Mouse (Mus musculus) frontal cortex, postnatal 14 days (tissue): ENCODE measurements around the gene Olfr648.

Experiments
- DNase-seq, 2 experiments: peaks; one replicate each; pipeline ENCODE4 v3.0.0; 2022; ENCODE audit warnings: low spot score in 2 of 2

Olfr648 gene

GRCm38 (mm10) chr7:104183292-104183691, at the start of gene Olfr648:
Gene Olfr648 (minus strand): TSS chr7:104183392.
- no peak for DNase-seq

- DNase-seq: no peak
Observed at GRCm38 (mm10) chr7:104231203-104231602, 48.0 kb upstream of the Olfr648 start.

GRCm38 (mm10) chr7:104218701-104219569, 35.7 kb upstream of the Olfr648 start, which contains the start of gene Trim6:
Gene Trim6 (plus strand): TSS chr7:104218793.
- DNase-seq: peak in 1 of 2 experiments; percentile 8

GRCm38 (mm10) chr7:104217881-104218280, 34.7 kb upstream of the Olfr648 start:
- DNase-seq: no peak

- DNase-seq: no peak
Observed at GRCm38 (mm10) chr7:104216011-104216535, 32.9 kb upstream of the Olfr648 start.

- no peak for DNase-seq
Observed at GRCm38 (mm10) chr7:104206197-104206596, 23.0 kb upstream of the Olfr648 start.

- peak in 1 of 2 experiments; percentile 20 for DNase-seq
Observed at GRCm38 (mm10) chr7:104199822-104200221, 16.6 kb upstream of the Olfr648 start.

- no peak for DNase-seq
Observed at GRCm38 (mm10) chr7:104195885-104196284, 12.7 kb upstream of the Olfr648 start, which contains the start of gene Olfr649. Gene Olfr649 (minus strand): TSS chr7:104195985.

GRCm38 (mm10) chr7:104191275-104191674, 8.1 kb upstream of the Olfr648 start:
- no peak for DNase-seq

- no peak for DNase-seq
Observed at GRCm38 (mm10) chr7:104179074-104179473, 4.1 kb downstream of the Olfr648 start.

- no peak for DNase-seq
Observed at GRCm38 (mm10) chr7:104178422-104179054, 4.7 kb downstream of the Olfr648 start.

GRCm38 (mm10) chr7:104175085-104175484, 8.1 kb downstream of the Olfr648 start:
- DNase-seq: no peak

- DNase-seq: no peak
Observed at GRCm38 (mm10) chr7:104169634-104170204, 13.5 kb downstream of the Olfr648 start.

- DNase-seq: no peak
Observed at GRCm38 (mm10) chr7:104167105-104167504, 16.1 kb downstream of the Olfr648 start.

- no peak for DNase-seq
Observed at GRCm38 (mm10) chr7:104150456-104150855, 32.7 kb downstream of the Olfr648 start, which contains the start of gene Ubqlnl. Gene Ubqlnl (minus strand): TSS chr7:104150556.

GRCm38 (mm10) chr7:104143179-104143578, 40.0 kb downstream of the Olfr648 start, which contains the start of gene Ubqln3:
Gene Ubqln3 (minus strand): TSS chr7:104143279.
- no peak for DNase-seq

- no peak for DNase-seq
Observed at GRCm38 (mm10) chr7:104137305-104137704, 45.9 kb downstream of the Olfr648 start, which contains the start of gene Olfr643. Gene Olfr643 (minus strand): TSS chr7:104137405.

GRCm38 (mm10) chr7:104129726-104130125, 53.5 kb downstream of the Olfr648 start, which contains the start of gene Ubqln5:
Gene Ubqln5 (minus strand): TSS chr7:104129826.
- DNase-seq: no peak
